Mouse (Mus musculus): ENCODE measurements around the gene Naaladl2.

DNA sequence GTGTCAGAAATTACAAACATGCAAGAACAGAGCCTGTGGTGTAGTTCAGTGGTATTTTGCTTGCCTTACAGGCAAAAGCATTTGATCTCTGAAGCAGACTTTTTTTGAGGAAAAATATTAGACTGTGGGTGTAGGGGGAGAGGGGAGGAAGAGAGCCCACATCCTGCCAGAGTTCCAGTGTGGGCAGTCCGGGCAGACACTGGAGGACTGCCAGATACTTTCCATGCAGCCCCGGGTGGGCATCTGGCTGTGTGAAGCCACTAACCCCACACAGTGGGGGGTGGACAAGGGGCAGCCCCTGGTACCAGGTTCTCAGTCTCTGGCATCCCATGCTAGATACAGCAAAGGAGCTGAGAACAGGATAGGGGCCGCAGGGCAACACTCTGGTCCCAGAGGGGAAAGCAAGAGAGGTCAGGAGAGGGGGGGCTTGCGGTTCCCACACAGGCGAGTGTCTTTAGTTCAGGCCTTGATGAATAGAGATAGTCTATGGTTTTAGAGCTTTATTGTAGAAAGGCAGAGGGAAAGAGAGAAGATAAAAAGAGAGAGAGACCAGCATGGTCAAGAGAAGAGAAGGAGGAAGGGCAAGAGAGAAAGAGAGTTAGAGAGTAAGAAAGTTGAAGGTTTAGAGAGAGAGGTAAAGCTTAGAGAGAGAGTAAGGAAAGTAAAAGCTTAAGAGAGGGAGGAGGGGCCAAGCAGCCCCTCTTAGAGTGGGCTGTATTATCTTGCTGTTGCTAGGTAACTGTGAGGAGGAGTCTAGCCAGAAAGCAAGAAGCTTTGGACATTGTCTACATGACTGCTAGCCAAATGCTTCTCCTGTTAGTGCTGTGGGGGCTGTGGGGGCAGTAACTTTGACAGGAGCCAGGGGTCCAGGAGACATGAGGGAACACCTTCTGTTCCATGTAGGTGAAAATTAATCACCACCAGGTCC, 18.9 kb downstream of the Naaladl2 start:
- TF ChIP-seq CTCF (IDR thresholded peaks at IDR 0.05; ENCODE audit: low read depth, low read length) (no peak), POLR2A (IDR thresholded peaks at IDR 0.05; ENCODE audit: borderline replicate concordance, low read depth, low read length) (no peak)

Data from bone marrow macrophage, adult 2 months (primary cell).